Mouse (Mus musculus) E14TG2a.4 (cell line): ENCODE results near the gene Msh5.

Experiments used
- H3K27me3 ChIP-seq: 2 replicates; pipeline ENCODE4 v1.6.1; 2014; ENCODE audit warnings: low read length, control low read depth; ENCODE audit not compliant: insufficient read depth
- H3K36me3 ChIP-seq: 2 replicates; pipeline ENCODE4 v1.6.1; 2014; ENCODE audit warnings: low read length, control low read depth; ENCODE audit not compliant: insufficient read depth
- H3K4me1 ChIP-seq: replicated peaks from 2 replicates; pipeline ENCODE4 v1.6.1; 2014; ENCODE audit warnings: low read depth, low read length, control low read depth
- H3K4me3 ChIP-seq: replicated peaks from 2 replicates; pipeline ENCODE4 v1.5.1; 2014; ENCODE audit warnings: mild to moderate bottlenecking, low read length
- H3K9me3 ChIP-seq: 2 replicates; pipeline ENCODE4 v1.6.1; 2014; ENCODE audit warnings: low read length, control low read depth
- CTCF ChIP-seq: conservative IDR thresholded peaks from 2 replicates; pipeline ENCODE4 v1.5.1; 2014; ENCODE audit warnings: low read length
- NANOG ChIP-seq: IDR thresholded peaks from 2 replicates; pipeline ENCODE4 v1.6.1; 2014; ENCODE audit warnings: borderline replicate concordance, low read length, mixed read lengths
- POU5F1 ChIP-seq: IDR thresholded peaks from 2 replicates; pipeline ENCODE4 v1.6.1; 2014; ENCODE audit warnings: low read length, borderline replicate concordance

Gene Msh5

DNA sequence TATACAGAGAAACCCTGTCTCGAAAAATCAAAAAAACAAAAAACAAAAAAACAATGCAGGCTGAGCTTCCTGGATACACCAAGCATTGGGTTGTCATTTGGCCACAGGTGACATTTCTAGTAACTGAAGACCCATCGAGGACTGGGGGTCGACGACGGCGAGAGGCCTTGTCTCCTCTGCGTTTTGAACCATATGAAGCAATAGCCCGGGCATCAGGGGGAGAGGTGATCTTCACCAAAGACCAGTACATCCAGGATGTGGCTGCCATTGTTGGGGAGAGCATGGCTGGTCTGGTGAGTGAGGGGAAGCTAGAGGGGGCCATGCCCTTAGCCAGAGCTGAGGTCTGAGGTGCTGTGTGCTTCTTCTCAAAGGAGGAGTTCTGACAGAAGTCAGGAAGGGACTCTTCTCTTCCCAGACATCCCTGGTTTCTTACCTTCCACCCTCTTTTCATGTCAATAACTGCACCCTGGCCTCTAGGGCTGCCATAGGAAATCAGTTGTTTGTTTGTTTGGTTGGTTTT lies 23.9 kb downstream of the Msh5 start:
- no peaks in the 10 kb centered on the region for H3K9me3 ChIP-seq
- peaks cover 22% of the 10 kb centered on the region for H3K27me3 ChIP-seq
- H3K36me3 ChIP-seq = peaks cover 3% of the 10 kb centered on the region; the same call in 1 of the 2 replicates
- TF ChIP-seq CTCF = no peak
- H3K4me1 ChIP-seq = peaks cover 75% of the 10 kb centered on the region
- H3K4me3 ChIP-seq = no peak overlapping the region

- Histone ChIP-seq H3K4me1 (peaks cover 75% of the 10 kb centered on the region), H3K4me3 (peak overlapping the region; percentile 26; the same call in 1 of the 2 replicates), H3K36me3 (peaks cover 9% of the 10 kb centered on the region), H3K27me3 (peaks cover 22% of the 10 kb centered on the region), H3K9me3 (no peaks in the 10 kb centered on the region)
- TF ChIP-seq POU5F1 = no peak
- TF ChIP-seq CTCF = no peak
- TF ChIP-seq NANOG = no peak
These were observed 24.6 kb downstream of the Msh5 start for GRCm38 (mm10) chr17:35021842-35022477.

- peak; percentile 93 for TF ChIP-seq CTCF
- TF ChIP-seq POU5F1 = no peak
- peaks cover 77% of the 10 kb centered on the region for H3K4me1 ChIP-seq
These were observed 25.3 kb downstream of the Msh5 start for GRCm38 (mm10) chr17:35021163-35021808.

GRCm38 (mm10) chr17:35020551-35020950 lies 26.0 kb downstream of the Msh5 start:
- TF ChIP-seq NANOG (no peak), CTCF (no peak), POU5F1 (no peak)
- peaks cover 24% of the 10 kb centered on the region for H3K36me3 ChIP-seq
- no peak overlapping the region for H3K4me3 ChIP-seq
- H3K9me3 ChIP-seq = no peaks in the 10 kb centered on the region
- H3K4me1 ChIP-seq = peaks cover 77% of the 10 kb centered on the region
- H3K27me3 ChIP-seq = peaks cover 19% of the 10 kb centered on the region

More at GRCm38 (mm10) chr17:35021163-35021808, 25.3 kb downstream of the Msh5 start:
- peak overlapping the region; percentile 26; the same call in 1 of the 2 replicates for H3K4me3 ChIP-seq
- H3K36me3 ChIP-seq = peaks cover 16% of the 10 kb centered on the region
- H3K27me3 ChIP-seq = peaks cover 22% of the 10 kb centered on the region
- no peaks in the 10 kb centered on the region for H3K9me3 ChIP-seq

DNA sequence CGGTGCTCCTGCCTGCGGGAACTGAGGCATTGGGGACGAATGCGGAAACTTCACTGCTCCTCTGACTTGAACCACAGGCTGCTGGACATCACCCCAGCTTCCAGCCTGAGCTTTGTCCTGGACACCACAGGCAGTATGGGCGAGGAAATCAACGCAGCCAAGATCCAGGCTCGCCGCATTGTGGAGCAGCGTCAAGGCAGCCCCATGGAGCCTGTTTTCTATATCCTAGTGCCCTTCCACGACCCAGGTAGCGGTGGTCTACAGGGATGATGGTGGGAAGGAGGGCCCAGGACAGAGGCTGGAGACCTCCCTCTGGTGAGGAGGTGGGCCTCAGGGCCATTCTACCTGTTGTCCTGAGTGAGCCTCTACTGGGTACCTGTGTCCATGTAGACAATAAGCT lies 26.7 kb downstream of the Msh5 start:
- no peak for TF ChIP-seq POU5F1
- no peak for TF ChIP-seq CTCF
- TF ChIP-seq NANOG = no peak
- peaks cover 19% of the 10 kb centered on the region for H3K27me3 ChIP-seq

DNA sequence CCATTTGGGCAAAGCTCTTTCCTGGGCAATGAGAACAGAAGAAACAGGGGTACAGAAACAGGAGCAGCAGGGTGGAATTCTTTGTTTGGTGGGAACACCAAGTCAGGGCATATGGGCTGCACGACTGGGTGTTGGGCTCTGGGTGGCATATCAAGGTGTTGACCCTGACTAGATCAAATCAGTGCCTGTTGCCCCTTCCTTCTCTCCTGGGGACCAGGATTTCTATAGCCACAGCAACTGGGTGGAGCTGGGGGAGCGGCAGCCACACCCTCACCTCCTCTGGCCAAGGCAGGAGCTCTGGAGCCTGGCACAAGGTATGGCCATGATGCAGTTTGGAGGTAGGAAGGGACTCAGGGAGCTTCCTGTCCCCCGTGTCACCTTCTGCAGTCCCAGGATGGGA lies 28.4 kb downstream of the Msh5 start:
- Histone ChIP-seq H3K4me3 (no peak overlapping the region), H3K27me3 (0 out of 2 replicates have a peak, but pooled peaks cover 6% of the 10 kb centered on the region), H3K36me3 (peaks cover 47% of the 10 kb centered on the region), H3K4me1 (peaks cover 91% of the 10 kb centered on the region), H3K9me3 (no peaks in the 10 kb centered on the region)
- TF ChIP-seq NANOG = no peak
- no peak for TF ChIP-seq CTCF
- TF ChIP-seq POU5F1 = no peak

More for the DNA sequence above, 26.7 kb downstream of the Msh5 start:
- peak overlapping the region; percentile 13; the same call in 1 of the 2 replicates for H3K4me3 ChIP-seq
- H3K4me1 ChIP-seq = peaks cover 80% of the 10 kb centered on the region
- peaks cover 30% of the 10 kb centered on the region for H3K36me3 ChIP-seq
- no peaks in the 10 kb centered on the region for H3K9me3 ChIP-seq

- no peak for TF ChIP-seq POU5F1
- TF ChIP-seq CTCF = no peak
- no peak for TF ChIP-seq NANOG
- peaks cover 94% of the 10 kb centered on the region for H3K4me1 ChIP-seq
- peaks cover 52% of the 10 kb centered on the region for H3K36me3 ChIP-seq
- no peak overlapping the region for H3K4me3 ChIP-seq
- H3K9me3 ChIP-seq = no peaks in the 10 kb centered on the region
- H3K27me3 ChIP-seq = 0 out of 2 replicates have a peak, but pooled peaks cover 5% of the 10 kb centered on the region
These were observed 28.9 kb downstream of the Msh5 start for GRCm38 (mm10) chr17:35017706-35018030.

DNA sequence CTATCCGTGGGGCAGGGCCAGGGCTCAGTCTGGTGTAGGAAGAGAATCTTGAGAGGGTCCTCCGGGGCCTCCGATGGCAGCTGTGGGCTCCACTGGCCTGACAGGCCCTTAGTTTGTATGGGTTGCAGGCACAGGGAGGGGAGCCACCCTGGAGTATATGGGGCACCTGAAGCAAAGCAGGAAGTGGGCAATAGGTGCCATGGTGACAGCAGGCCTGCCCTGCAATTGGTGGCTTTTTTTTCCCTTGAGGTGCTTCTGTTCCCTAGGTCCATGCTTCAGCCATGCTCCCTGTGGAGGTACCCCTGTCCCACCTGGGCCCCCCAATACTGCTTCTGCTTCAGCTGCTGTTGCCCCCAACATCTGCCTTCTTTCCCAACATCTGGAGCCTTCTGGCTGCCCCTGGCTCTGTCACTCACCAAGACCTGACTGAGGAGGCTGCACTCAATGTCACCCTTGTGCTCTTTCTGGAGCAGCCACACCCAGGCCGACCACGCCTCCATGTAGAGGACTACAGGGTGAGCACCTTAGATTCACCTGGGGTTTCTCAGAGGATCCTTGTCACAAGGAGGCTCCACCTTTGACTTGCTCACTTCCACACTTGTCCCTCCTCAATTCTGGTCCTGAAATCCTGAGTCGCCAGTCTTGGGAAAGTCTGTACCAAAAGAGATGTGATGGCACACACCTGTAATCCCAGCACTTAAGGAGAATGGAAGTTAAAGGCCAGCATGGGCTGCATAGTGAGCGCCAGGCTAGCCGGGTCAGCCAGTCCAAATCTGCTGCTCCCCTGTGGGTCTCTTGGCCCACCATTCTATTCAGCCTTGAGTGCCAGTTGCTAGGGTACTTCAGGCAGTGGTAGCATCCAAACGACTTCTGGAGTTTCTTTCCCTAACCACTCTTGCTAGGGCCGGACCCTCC lies 29.5 kb downstream of the Msh5 start:
- TF ChIP-seq CTCF (no peak), POU5F1 (no peak), NANOG (no peak)
- peak overlapping the region; percentile 23; the same call in 1 of the 2 replicates for H3K4me3 ChIP-seq
- H3K9me3 ChIP-seq = no peaks in the 10 kb centered on the region
- H3K36me3 ChIP-seq = peaks cover 59% of the 10 kb centered on the region
- peaks cover 94% of the 10 kb centered on the region for H3K4me1 ChIP-seq
- H3K27me3 ChIP-seq = 0 out of 2 replicates have a peak, but pooled peaks cover 5% of the 10 kb centered on the region
